Mouse (Mus musculus) midbrain, embryonic 10.5 days (tissue): Measurements from ENCODE around the gene Lgalsl. TPM values are rescaled to one million over a fixed set of nuclear protein-coding genes. Genes with fewer than 3 reads are reported as not detected.

Experiments
- DNase-seq: peaks from one replicate; pipeline ENCODE4 v3.0.0-alpha.2; 2017; ENCODE audit warnings: low spot score
- H3K27ac ChIP-seq: fragments of 300-500 bp; sonication (generic); replicated peaks from 2 replicates; pipeline ENCODE4 v1.5.1; 2016; ENCODE audit warnings: mild to moderate bottlenecking
- H3K27me3 ChIP-seq: fragments of 300-500 bp; sonication (generic); 2 replicates; pipeline ENCODE4 v1.6.1; 2016; ENCODE audit warnings: low read depth, mild to moderate bottlenecking; ENCODE audit not compliant: poor library complexity, severe bottlenecking
- H3K36me3 ChIP-seq: fragments of 300-500 bp; sonication (generic); 2 replicates; pipeline ENCODE4 v1.6.1; 2016; ENCODE audit warnings: mild to moderate bottlenecking, moderate library complexity
- H3K4me1 ChIP-seq: fragments of 300-500 bp; sonication (generic); 2 replicates; pipeline ENCODE4 v1.6.1; 2016
- H3K4me3 ChIP-seq: fragments of 300-500 bp; sonication (generic); 2 replicates; pipeline ENCODE4 v1.5.1; 2016; ENCODE audit warnings: mild to moderate bottlenecking, moderate library complexity
- H3K9me3 ChIP-seq: fragments of 300-500 bp; sonication (generic); replicated peaks from 2 replicates; pipeline ENCODE4 v1.6.1; 2016; ENCODE audit warnings: mild to moderate bottlenecking
- WGBS: fragments of 180-500 bp; shearing (Covaris S2); methylation state at CpG from one replicate; pipeline ENCODE4 v1.1.7; 2016; 5-methylcytosine and 5-hydroxymethylcytosine counted together
- polyA plus RNA-seq: library from polyadenylated mRNA; unstranded; fragments of >200 nt; fragmentation: Nextera tagmentation; extraction: Ambion mirVana; gene quantifications from 2 replicates; pipeline ENCODE4 v1.2.1, GENCODE M21; 2016

Gene Lgalsl
- polyA plus RNA-seq, 1 experiment from 2014 or later, result 24.4 TPM

GRCm38 (mm10) chr11:20857921-20858320 is 27.1 kb upstream of the Lgalsl start:
- WGBS, result 77% methylated on average over 4 of the region's 4 CpGs
- Histone ChIP-seq H3K27me3 (peaks cover 17% of the 10 kb centered on the region), H3K9me3 (no peaks in the 10 kb centered on the region), H3K4me3 (no peak overlapping the region), H3K36me3 (no peaks in the 10 kb centered on the region), H3K27ac (no peak overlapping the region), H3K4me1 (peaks cover 65% of the 10 kb centered on the region)
- no peak for DNase-seq

GRCm38 (mm10) chr11:20854032-20854741 is 23.3 kb upstream of the Lgalsl start:
- Histone ChIP-seq H3K4me1 (peaks cover 77% of the 10 kb centered on the region), H3K9me3 (no peaks in the 10 kb centered on the region), H3K27ac (peak overlapping the region; percentile 63; the same call in 1 of the 2 replicates), H3K27me3 (peaks cover 43% of the 10 kb centered on the region), H3K4me3 (no peak overlapping the region), H3K36me3 (no peaks in the 10 kb centered on the region)
- DNase-seq, result peak; percentile 55
- 38% methylated on average over 4 of the region's 4 CpGs for WGBS

GRCm38 (mm10) chr11:20850196-20850595 is 19.3 kb upstream of the Lgalsl start:
- Histone ChIP-seq H3K27ac (peak overlapping the region; percentile 13; the same call in 1 of the 2 replicates), H3K4me3 (no peak overlapping the region), H3K4me1 (peaks cover 52% of the 10 kb centered on the region), H3K36me3 (no peaks in the 10 kb centered on the region), H3K27me3 (peaks cover 35% of the 10 kb centered on the region), H3K9me3 (no peaks in the 10 kb centered on the region)
- 83% methylated on average over 1 of the region's 1 CpGs for WGBS
- DNase-seq, result no peak

GRCm38 (mm10) chr11:20849403-20849802 is 18.5 kb upstream of the Lgalsl start:
- no peak for DNase-seq
- Histone ChIP-seq H3K4me3 (no peak overlapping the region), H3K4me1 (peaks cover 46% of the 10 kb centered on the region), H3K9me3 (no peaks in the 10 kb centered on the region), H3K27ac (no peak overlapping the region), H3K27me3 (peaks cover 35% of the 10 kb centered on the region), H3K36me3 (no peaks in the 10 kb centered on the region)
- 85% methylated on average over 5 of the region's 5 CpGs for WGBS

GRCm38 (mm10) chr11:20837366-20837765 is 6.5 kb upstream of the Lgalsl start:
- no peak for DNase-seq
- H3K36me3 ChIP-seq, result no peaks in the 10 kb centered on the region
- no peak overlapping the region for H3K27ac ChIP-seq
- H3K27me3 ChIP-seq, result peaks cover 19% of the 10 kb centered on the region
- no peaks in the 10 kb centered on the region for H3K9me3 ChIP-seq
- H3K4me1 ChIP-seq, result peaks cover 4% of the 10 kb centered on the region; the same call in 1 of the 2 replicates
- H3K4me3 ChIP-seq, result no peak overlapping the region
- WGBS, result 94% methylated on average over 5 of the region's 5 CpGs

- H3K4me1 ChIP-seq, result peaks cover 40% of the 10 kb centered on the region
- 21% methylated on average over 11 of the region's 11 CpGs for whole genome bisulfite sequencing
- peak overlapping the region; percentile 95 for H3K27ac ChIP-seq
- DNase-seq, result no peak
- no peaks in the 10 kb centered on the region for H3K9me3 ChIP-seq
- H3K36me3 ChIP-seq, result peaks cover 25% of the 10 kb centered on the region
- peak overlapping the region; percentile 78 for H3K4me3 ChIP-seq
- peaks cover 34% of the 10 kb centered on the region for H3K27me3 ChIP-seq
These were observed 813 bp upstream of the Lgalsl start for GRCm38 (mm10) chr11:20831600-20832137.

DNA sequence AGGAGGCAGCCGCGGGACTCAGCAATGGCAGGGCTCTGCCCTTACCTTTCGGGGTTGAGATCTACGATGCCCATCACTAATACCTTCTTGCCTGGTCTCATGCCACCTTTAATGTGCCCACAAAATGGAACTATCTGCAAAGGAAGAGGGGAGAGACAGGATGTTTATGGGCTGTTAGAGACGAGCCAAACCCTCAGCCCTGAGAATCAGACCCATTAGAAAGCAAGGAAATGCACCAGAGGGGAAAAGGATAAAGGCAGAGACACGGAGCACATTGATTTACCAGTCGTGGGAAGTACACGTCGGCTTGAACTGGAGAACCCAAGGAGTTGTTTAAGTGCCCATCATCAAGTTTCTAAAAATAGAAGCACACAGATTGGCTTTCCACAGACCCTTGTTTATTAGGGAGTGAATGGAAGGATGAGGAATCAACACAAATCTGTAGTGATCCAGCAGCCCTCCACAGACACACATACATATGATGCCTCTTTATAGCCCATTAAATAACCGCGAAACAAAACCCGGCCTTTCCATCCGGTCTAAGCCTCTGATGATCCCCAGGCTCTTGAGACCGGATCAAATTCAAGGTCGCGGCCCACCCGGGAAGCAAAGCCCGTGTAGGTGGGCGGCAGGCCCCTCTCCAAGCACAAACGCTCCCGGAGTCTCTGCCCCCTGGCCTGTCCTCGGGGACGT is 717 bp downstream of the Lgalsl start:
- Histone ChIP-seq H3K27ac (peak overlapping the region; percentile 95), H3K4me1 (peaks cover 40% of the 10 kb centered on the region), H3K27me3 (peaks cover 34% of the 10 kb centered on the region), H3K36me3 (peaks cover 38% of the 10 kb centered on the region), H3K9me3 (no peaks in the 10 kb centered on the region), H3K4me3 (peak overlapping the region; percentile 78)
- WGBS, result 19% methylated on average over 23 of the region's 23 CpGs
- no peak for DNase-seq

DNA sequence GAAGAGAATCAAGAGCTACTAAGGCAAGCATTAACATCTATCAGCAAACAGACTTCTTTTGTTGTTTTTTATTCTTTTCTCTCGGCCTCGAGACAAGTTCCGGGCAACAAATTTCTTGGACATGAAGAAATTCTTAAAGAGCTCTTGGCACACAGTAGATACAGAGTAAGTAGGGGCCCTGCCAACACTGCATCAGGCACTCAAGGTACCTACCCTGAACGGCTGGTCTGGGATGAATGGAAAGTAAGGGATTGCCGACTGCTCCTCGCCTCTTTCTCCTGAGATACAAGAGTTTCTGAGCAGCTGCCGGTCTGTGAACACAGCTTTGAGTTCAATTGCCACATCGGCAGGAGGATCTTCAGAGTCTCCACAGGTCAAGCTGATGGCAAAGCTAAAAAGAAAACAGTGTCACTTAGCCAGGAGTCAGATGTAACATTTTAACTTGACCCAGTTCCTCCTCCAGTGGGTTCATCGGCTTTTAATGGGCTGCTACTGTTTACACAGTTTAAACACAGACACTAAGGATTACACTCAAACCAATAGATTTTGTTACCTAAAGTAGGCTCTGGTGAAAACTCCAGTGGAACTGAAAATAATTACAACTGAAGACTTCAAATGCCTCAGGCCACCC is 1.7 kb downstream of the Lgalsl start:
- WGBS, result 68% methylated on average over 9 of the region's 9 CpGs
- DNase-seq, result no peak
- peaks cover 34% of the 10 kb centered on the region for H3K27me3 ChIP-seq
- peaks cover 47% of the 10 kb centered on the region for H3K4me1 ChIP-seq
- peak overlapping the region; percentile 78; the same call in 1 of the 2 replicates for H3K4me3 ChIP-seq
- H3K36me3 ChIP-seq, result peaks cover 43% of the 10 kb centered on the region
- no peaks in the 10 kb centered on the region for H3K9me3 ChIP-seq
- H3K27ac ChIP-seq, result no peak overlapping the region

- DNase-seq, result no peak
- 39% methylated on average over 2 of the region's 2 CpGs for WGBS
- Histone ChIP-seq H3K4me3 (no peak overlapping the region), H3K36me3 (peaks cover 40% of the 10 kb centered on the region), H3K9me3 (no peaks in the 10 kb centered on the region), H3K4me1 (peaks cover 28% of the 10 kb centered on the region), H3K27ac (no peak overlapping the region), H3K27me3 (no peaks in the 10 kb centered on the region)
These were observed 6.9 kb downstream of the Lgalsl start for GRCm38 (mm10) chr11:20823961-20824360.

DNA sequence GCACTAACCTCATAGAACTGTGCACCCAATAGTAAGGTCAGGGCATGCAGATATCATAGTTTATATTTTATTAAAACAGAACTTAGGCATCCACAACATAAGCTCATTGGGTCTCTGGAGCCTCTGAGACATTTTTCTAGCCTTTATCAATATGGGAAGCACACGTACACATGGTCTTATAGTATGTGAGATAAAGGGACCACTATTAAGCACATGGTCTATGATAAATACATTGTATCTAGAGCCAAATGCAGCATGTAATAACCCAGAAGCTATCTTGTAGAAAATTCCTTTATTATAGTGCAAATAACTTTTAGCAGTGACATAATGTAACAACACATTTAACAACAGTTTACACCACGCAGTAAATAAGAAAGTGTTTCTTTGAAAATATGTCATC is 7.6 kb downstream of the Lgalsl start:
- 89% methylated on average over 2 of the region's 2 CpGs for WGBS
- Histone ChIP-seq H3K27ac (no peak overlapping the region), H3K36me3 (peaks cover 34% of the 10 kb centered on the region), H3K4me1 (peaks cover 23% of the 10 kb centered on the region), H3K27me3 (no peaks in the 10 kb centered on the region), H3K9me3 (no peaks in the 10 kb centered on the region), H3K4me3 (no peak overlapping the region)
- no peak for DNase-seq

GRCm38 (mm10) chr11:20821351-20821750 is 9.5 kb downstream of the Lgalsl start:
- DNase-seq, result no peak
- peaks cover 15% of the 10 kb centered on the region for H3K36me3 ChIP-seq
- WGBS, result 83% methylated on average over 7 of the region's 7 CpGs
- no peaks in the 10 kb centered on the region for H3K27me3 ChIP-seq
- no peaks in the 10 kb centered on the region for H3K9me3 ChIP-seq
- H3K4me3 ChIP-seq, result no peak overlapping the region
- H3K4me1 ChIP-seq, result peaks cover 23% of the 10 kb centered on the region
- no peak overlapping the region for H3K27ac ChIP-seq

GRCm38 (mm10) chr11:20813901-20814523 is 16.8 kb downstream of the Lgalsl start:
- Histone ChIP-seq H3K36me3 (no peaks in the 10 kb centered on the region), H3K27me3 (peaks cover 5% of the 10 kb centered on the region; the same call in 1 of the 2 replicates), H3K27ac (no peak overlapping the region), H3K9me3 (no peaks in the 10 kb centered on the region), H3K4me3 (no peak overlapping the region), H3K4me1 (no peaks in the 10 kb centered on the region)
- DNase-seq, result no peak
- 85% methylated on average over 6 of the region's 6 CpGs for WGBS
